Mouse (Mus musculus) bone marrow macrophage, adult 2 months (primary cell): ENCODE measurements around the gene Yipf6.

Experiments used
- CTCF ChIP-seq: IDR thresholded peaks from 2 replicates; pipeline ENCODE4 v1.5.1; 2012; ENCODE audit warnings: low read depth, mild to moderate bottlenecking, low read length, moderate library complexity
- POLR2A ChIP-seq: IDR thresholded peaks from 2 replicates; pipeline ENCODE4 v1.6.1; 2012; ENCODE audit warnings: mild to moderate bottlenecking, low read depth, low read length, borderline replicate concordance

DNA sequence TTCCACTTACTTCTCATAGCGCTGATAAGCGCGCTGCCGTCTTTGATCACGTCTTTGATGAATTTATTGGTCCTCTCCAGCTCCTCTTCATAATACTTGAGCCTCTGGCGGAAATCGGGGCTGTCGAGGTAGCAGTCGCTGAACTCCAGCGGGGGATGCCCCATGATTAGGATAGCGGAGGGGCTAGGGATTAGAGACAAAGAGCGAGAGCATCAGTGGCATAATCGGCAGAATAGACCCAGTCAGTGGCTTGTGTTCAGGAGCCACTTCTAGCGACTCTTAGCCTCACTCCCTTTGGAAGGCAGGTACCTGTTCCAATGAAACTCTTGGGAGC is 46.1 kb upstream of the Yipf6 start:
- TF ChIP-seq CTCF (no peak), POLR2A (no peak)
